Mouse (Mus musculus) olfactory bulb, adult 2 months (tissue): ENCODE results near the gene Xpo1. TPM values are rescaled to one million over a fixed set of nuclear protein-coding genes. Genes with fewer than 3 reads are reported as not detected.
"Not testable (repeated sequence)": the region's sequence is repeated elsewhere in the genome, so short reads cannot be mapped to it uniquely, and the experiment has no call there.

Experiments used
- H3K27ac ChIP-seq: fragments of 200-500 bp; 2 replicates; pipeline ENCODE4 v1.5.1; 2012; ENCODE audit warnings: low read depth, low read length; ENCODE audit not compliant: insufficient read depth
- H3K4me1 ChIP-seq: fragments of 200-500 bp; 2 replicates; pipeline ENCODE4 v1.6.1; 2012; ENCODE audit warnings: low read length; ENCODE audit not compliant: control insufficient read depth, insufficient read depth
- H3K4me3 ChIP-seq: fragments of 200-500 bp; 2 replicates; pipeline ENCODE4 v1.5.1; 2012; ENCODE audit warnings: mild to moderate bottlenecking, low read depth, low read length, moderate library complexity; ENCODE audit not compliant: insufficient read depth
- CTCF ChIP-seq: fragments of 200-500 bp; IDR thresholded peaks from 2 replicates; pipeline ENCODE4 v1.5.1; 2012; ENCODE audit warnings: low read depth, mild to moderate bottlenecking, low read length, moderate library complexity; ENCODE audit not compliant: insufficient read depth
- POLR2A ChIP-seq: fragments of 200-500 bp; IDR thresholded peaks from 2 replicates; pipeline ENCODE4 v1.6.1; 2012; ENCODE audit warnings: mild to moderate bottlenecking, low read depth, low read length, moderate library complexity; ENCODE audit not compliant: insufficient read depth
- WGBS: fragments of 180-500 bp; shearing (Covaris S2); methylation state at CpG from one replicate; pipeline ENCODE4 v1.1.7; 2018; 5-methylcytosine and 5-hydroxymethylcytosine counted together
- polyA plus RNA-seq: library from polyadenylated mRNA; stranded (reverse); fragments of >200 nt; gene quantifications from 2 replicates; pipeline ENCODE4 v1.2.4, GENCODE M21; 2012; ENCODE audit warnings: low replicate concordance; ENCODE audit not compliant: missing spikeins, insufficient read depth, insufficient read length

Xpo1 gene
- polyA plus RNA-seq, 1 experiment: not detected

DNA sequence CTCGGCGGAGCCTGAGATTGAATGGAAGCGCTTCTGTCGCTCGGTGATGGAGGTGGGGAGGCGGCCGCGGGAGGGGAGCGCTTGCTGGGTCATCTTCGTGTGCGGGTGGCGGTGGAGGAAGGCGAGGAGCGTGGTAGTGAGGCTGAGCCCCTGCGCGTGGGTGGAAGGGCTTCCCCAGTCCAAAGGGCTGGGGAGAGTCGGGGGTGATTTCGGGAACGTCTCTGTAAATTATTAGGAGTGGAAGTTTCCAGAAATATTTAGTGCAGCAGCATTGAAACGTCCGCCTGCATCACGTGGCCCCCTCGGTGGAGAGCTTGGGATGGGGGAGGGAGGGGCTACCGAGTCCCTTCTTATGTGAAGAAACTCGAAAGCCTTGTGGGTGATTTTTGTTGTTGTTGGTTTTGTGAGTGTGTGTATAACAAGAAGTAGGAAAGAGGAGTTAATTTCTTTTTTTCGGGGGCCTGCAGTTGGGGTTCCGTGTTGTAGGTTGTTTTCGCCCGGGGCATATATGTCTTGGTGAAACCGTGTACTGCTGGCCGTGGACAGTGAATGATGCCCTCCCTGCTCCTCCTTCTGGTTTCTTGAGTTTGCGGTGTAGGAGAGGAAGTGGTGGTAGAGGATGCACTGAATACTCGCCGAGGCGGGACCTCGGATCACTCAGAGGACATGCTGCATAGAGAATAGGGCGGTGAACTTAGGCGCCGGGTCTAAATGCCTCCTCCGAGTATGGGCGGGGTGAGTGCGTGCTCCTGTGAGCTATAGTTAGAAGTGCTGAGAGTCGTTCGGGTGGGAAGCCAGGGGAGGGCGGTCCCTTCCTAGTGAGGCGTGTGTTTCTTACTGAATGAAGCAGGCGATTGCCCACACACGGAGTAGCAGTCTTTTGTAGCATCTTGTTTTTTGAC lies 1.2 kb downstream of the Xpo1 start:
- under 1% methylated on average over 48 of the region's 48 CpGs for WGBS
- H3K4me3 ChIP-seq: peak overlapping the region; percentile 91
- TF ChIP-seq POLR2A: no peak
- TF ChIP-seq CTCF: no peak

GRCm38 (mm10) chr11:23259073-23259472 lies 3.2 kb downstream of the Xpo1 start:
- no peak overlapping the region for H3K27ac ChIP-seq
- no peak for TF ChIP-seq CTCF
- TF ChIP-seq POLR2A: no peak
- H3K4me1 ChIP-seq: no peaks in the 10 kb centered on the region
- WGBS: 90% methylated on average over 4 of the region's 4 CpGs
- no peak overlapping the region for H3K4me3 ChIP-seq

More for the DNA sequence above, 1.2 kb downstream of the Xpo1 start:
- Histone ChIP-seq H3K4me1 (no peaks in the 10 kb centered on the region), H3K27ac (peak overlapping the region; percentile 69)

DNA sequence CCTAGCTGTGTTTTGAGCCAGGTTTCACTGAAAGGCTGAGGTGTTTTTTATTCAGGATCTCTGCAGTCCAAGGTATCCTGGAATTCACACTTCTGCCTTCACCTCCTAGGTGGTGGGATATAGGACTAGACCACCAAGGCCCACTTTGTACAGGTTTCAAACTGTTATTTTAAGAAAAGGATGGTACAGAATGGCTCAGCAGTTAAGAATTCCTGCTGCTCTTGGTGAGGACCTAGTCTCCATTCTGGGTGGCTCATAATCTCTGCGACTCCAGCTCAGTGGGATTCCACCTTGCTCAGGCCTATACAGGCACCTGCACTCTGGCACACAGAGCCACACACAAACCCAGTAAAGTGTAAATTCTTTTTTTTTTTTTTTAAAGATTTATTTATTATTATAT lies 3.6 kb downstream of the Xpo1 start:
- Histone ChIP-seq H3K4me1 (no peaks in the 10 kb centered on the region), H3K4me3 (no peak overlapping the region), H3K27ac (no peak overlapping the region)
- 63% methylated on average over 1 of the region's 1 CpGs for WGBS
- TF ChIP-seq CTCF: no peak
- TF ChIP-seq POLR2A: no peak

DNA sequence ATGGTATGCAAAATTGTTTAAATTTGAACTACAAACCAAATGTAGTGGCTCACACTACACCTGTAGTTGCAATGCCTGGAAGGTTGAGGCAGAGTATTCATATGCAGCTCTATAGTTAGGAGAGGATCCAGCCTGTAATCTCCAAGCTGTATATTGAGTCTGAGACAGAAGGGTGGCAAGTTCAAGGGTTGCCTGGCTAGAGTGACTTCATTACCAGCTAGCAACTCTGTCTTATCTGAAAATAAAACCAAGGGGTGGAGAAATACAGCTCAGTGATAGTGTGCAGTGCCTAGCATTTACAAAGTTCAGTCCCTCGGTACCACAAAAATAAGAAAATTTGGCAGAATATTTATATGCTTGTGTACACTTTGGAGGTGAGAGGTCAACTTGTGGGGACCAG lies 4.3 kb downstream of the Xpo1 start:
- WGBS: 83% methylated on average over 1 of the region's 1 CpGs
- Histone ChIP-seq H3K4me3 (no peak overlapping the region), H3K4me1 (no peaks in the 10 kb centered on the region), H3K27ac (no peak overlapping the region)
- TF ChIP-seq CTCF: no peak
- no peak for TF ChIP-seq POLR2A

GRCm38 (mm10) chr11:23261490-23261889 lies 5.6 kb downstream of the Xpo1 start:
- 71% methylated on average over 3 of the region's 3 CpGs for WGBS
- H3K4me1 ChIP-seq: no peaks in the 10 kb centered on the region
- no peak overlapping the region for H3K4me3 ChIP-seq
- H3K27ac ChIP-seq: no peak overlapping the region
- TF ChIP-seq CTCF: no peak
- no peak for TF ChIP-seq POLR2A

GRCm38 (mm10) chr11:23264949-23265348 lies 9.1 kb downstream of the Xpo1 start:
- TF ChIP-seq CTCF (no peak), POLR2A (no peak)
- H3K4me1 ChIP-seq: no peaks in the 10 kb centered on the region
- no peak overlapping the region for H3K4me3 ChIP-seq
- H3K27ac ChIP-seq: no peak overlapping the region

DNA sequence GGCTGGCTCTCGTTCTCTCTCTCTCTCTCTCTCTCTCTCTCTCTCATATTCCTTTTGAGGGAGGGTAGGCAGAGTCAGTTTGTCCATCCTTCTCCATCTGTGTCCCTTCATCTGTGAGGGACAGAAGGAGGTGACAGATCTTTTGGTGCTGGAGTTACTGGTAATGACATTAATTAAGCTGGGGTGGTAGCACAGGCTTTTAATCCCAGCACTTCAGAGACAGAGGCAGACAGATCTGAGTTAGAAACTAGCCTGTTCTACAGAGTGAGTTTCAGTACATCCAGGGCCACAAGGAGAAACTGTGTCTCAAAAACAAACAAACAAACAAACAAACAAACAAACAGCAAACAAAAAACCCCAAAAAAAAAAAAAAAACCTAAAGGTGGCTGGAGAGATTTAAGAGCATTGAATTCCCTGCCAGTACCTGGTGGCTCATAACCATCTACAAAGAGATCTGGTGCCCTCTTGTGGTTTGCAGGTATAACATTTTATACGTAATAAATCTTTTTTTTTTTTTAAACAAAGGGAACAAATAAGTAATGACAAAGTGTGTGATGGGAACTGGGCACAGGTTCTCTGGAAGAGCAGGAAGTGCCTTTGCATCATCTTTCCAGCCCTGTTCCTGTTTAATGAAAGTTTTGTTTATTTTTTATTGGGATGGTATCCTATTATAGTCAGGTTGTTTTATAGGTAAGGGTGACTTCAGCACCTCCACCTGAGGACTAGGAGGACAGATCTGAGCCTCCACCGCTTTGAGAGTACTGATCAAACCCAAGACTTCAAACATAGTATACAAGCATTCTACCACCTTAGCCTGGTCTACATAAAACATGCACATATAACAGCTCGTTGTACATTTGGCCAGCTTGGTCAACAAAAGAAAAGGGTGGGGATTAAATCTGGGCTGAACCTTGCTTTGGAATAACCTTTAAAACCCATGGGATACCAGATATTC lies 16.2 kb downstream of the Xpo1 start:
- no peak overlapping the region for H3K27ac ChIP-seq
- H3K4me3 ChIP-seq: no peak overlapping the region
- TF ChIP-seq POLR2A: no peak
- 71% methylated on average over 4 of the region's 4 CpGs for WGBS
- H3K4me1 ChIP-seq: no peaks in the 10 kb centered on the region

- Histone ChIP-seq H3K4me1 (no peaks in the 10 kb centered on the region), H3K27ac (no peak overlapping the region), H3K4me3 (no peak overlapping the region)
- WGBS: 49% methylated on average over 3 of the region's 3 CpGs
- TF ChIP-seq POLR2A: no peak
- no peak for TF ChIP-seq CTCF
Measured at GRCm38 (mm10) chr11:23275780-23276179, 19.9 kb downstream of the Xpo1 start.

GRCm38 (mm10) chr11:23284469-23284868 lies 28.6 kb downstream of the Xpo1 start:
- no peak overlapping the region for H3K4me3 ChIP-seq
- no peaks in the 10 kb centered on the region for H3K4me1 ChIP-seq
- TF ChIP-seq CTCF (no peak), POLR2A (no peak)
- no peak overlapping the region for H3K27ac ChIP-seq
- WGBS: 97% methylated on average over 4 of the region's 4 CpGs

DNA sequence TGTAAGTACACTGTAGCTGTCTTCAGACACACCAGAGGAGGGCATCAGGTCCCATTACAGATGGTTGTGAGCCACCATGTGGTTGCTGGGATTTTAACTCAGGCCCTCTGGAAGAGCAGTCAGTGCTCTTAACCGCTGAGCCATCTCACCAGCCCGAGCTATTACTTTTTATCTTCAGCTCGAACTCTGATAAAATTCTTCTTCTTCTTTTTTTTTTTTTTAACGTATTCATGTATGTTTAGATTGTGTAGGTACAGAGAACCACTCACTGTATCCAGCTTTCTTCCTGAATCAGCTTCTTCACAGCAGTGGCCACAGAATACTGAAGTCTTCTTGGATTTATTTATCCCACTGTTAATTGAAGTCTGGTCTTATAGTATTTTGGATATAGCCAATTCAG lies 33.0 kb downstream of the Xpo1 start:
- not testable (repeated sequence) for H3K27ac ChIP-seq
- WGBS: 91% methylated on average over 4 of the region's 4 CpGs

More for the DNA sequence above, 33.0 kb downstream of the Xpo1 start:
- H3K4me3 ChIP-seq, H3K4me1 ChIP-seq: not testable (repeated sequence)
